Mouse (Mus musculus) kidney, adult 2 months (tissue): ENCODE results near the gene Rpl12. TPM values are rescaled to one million over a fixed set of nuclear protein-coding genes. Genes with fewer than 3 reads are reported as not detected.

ENCODE experiments used
- DNase-seq: peaks from one replicate; pipeline ENCODE4 v3.0.0; 2021
- H3K27ac ChIP-seq: fragments of 200-500 bp; 2 replicates; pipeline ENCODE4 v1.5.1; 2012; ENCODE audit warnings: low read depth, low read length, control low read depth, inconsistent platforms; ENCODE audit not compliant: insufficient read depth
- H3K27me3 ChIP-seq: fragments of 200-500 bp; replicated peaks from 2 replicates; pipeline ENCODE4 v1.6.1; 2012; ENCODE audit warnings: mild to moderate bottlenecking, moderate library complexity, low read length, inconsistent platforms; ENCODE audit not compliant: control insufficient read depth, insufficient read depth
- H3K36me3 ChIP-seq: fragments of 200-500 bp; 2 replicates; pipeline ENCODE4 v1.6.1; 2012; ENCODE audit warnings: mild to moderate bottlenecking, moderate library complexity, low read length, inconsistent platforms; ENCODE audit not compliant: control insufficient read depth, insufficient read depth
- H3K4me1 ChIP-seq: fragments of 200-500 bp; 2 replicates; pipeline ENCODE4 v1.6.1; 2011; ENCODE audit warnings: low read length; ENCODE audit not compliant: control insufficient read depth, insufficient read depth
- H3K4me3 ChIP-seq: fragments of 200-500 bp; 2 replicates; pipeline ENCODE4 v1.5.1; 2011; ENCODE audit warnings: mild to moderate bottlenecking, low read depth, low read length, control low read depth; ENCODE audit not compliant: insufficient read depth
- CTCF ChIP-seq: fragments of 200-500 bp; conservative IDR thresholded peaks from 2 replicates; pipeline ENCODE4 v1.5.1; 2011; ENCODE audit warnings: low read depth, mild to moderate bottlenecking, control low read depth, low read length, moderate library complexity, mixed read lengths; ENCODE audit not compliant: insufficient read depth, insufficient read length
- POLR2A ChIP-seq: fragments of 200-500 bp; IDR thresholded peaks from one replicate; pipeline ENCODE4 v1.6.1; 2011; ENCODE audit warnings: low read depth, low read length, control low read depth
- WGBS: fragments of 180-500 bp; shearing (Covaris S2); methylation state at CpG from one replicate; pipeline ENCODE4 v1.1.7; 2018; 5-methylcytosine and 5-hydroxymethylcytosine counted together
- polyA plus RNA-seq: library from polyadenylated mRNA; depleted of rRNA; stranded (reverse); fragments of >200 nt; gene quantifications from 2 replicates; pipeline ENCODE4 v1.2.3, GENCODE M21; 2012

Gene Rpl12
- polyA plus RNA-seq, 1 experiment: 270 TPM

GRCm38 (mm10) chr2:32982700-32983099 lies 21.3 kb downstream of the Rpl12 start:
- TF ChIP-seq POLR2A (no peak), CTCF (no peak)
- no peaks in the 10 kb centered on the region for H3K36me3 ChIP-seq
- H3K4me1 ChIP-seq: peaks cover 12% of the 10 kb centered on the region
- H3K4me3 ChIP-seq: peak overlapping the region; percentile 92
- 4% methylated on average over 4 of the region's 4 CpGs for WGBS
- DNase-seq: peak; percentile 23
- peak overlapping the region; percentile 16; the same call in 1 of the 2 replicates for H3K27ac ChIP-seq
- H3K27me3 ChIP-seq: no peaks in the 10 kb centered on the region

DNA sequence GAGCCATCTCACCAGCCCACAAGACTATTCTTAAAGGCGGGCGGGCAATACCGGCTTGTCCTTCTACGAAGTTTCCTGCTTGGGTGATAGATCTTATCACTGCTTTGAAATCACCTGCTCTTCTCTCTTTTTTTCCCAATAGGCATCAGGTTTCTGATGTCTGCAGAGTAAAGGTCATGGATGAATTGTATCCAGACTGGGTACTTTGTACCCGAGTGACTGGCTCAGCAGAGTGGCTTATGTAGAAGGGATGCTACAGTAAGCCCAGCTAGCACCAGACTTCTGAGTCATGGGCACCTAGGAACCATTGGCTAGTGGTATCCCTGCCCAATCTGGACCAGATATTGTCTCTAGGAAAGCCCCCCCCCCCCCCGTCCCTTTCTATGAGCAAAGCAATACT lies 22.3 kb downstream of the Rpl12 start:
- H3K4me1 ChIP-seq: peaks cover 12% of the 10 kb centered on the region
- H3K36me3 ChIP-seq: no peaks in the 10 kb centered on the region
- H3K27me3 ChIP-seq: no peaks in the 10 kb centered on the region
- H3K4me3 ChIP-seq: no peak overlapping the region
- H3K27ac ChIP-seq: no peak overlapping the region
- TF ChIP-seq CTCF (no peak), POLR2A (no peak)
- WGBS: 27% methylated on average over 6 of the region's 6 CpGs
- DNase-seq: no peak

DNA sequence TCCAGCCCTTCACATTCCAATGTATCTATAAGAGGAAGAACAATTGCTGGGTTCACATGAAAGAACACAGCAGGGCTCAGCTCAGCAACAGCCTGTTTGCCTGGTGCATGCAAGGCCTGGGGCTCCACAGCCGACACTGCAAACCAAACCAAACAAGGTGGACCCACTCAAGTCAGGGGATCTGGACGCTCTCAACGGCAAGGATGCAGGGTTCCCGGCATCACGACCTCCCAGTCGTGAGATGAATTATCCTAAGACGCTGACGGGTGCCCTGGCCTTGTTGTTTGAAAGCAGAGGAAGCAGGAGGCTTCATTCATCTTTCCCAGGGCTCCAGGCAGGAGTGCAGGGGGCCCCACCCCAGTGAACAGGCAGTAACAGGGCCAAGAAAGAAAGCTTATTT lies 24.5 kb downstream of the Rpl12 start:
- Histone ChIP-seq H3K4me3 (no peak overlapping the region), H3K4me1 (peaks cover 11% of the 10 kb centered on the region), H3K36me3 (no peaks in the 10 kb centered on the region), H3K27ac (no peak overlapping the region), H3K27me3 (no peaks in the 10 kb centered on the region)
- TF ChIP-seq POLR2A (no peak), CTCF (no peak)
- DNase-seq: no peak
- 72% methylated on average over 8 of the region's 8 CpGs for WGBS

GRCm38 (mm10) chr2:32989376-32989775 lies 28.0 kb downstream of the Rpl12 start:
- no peaks in the 10 kb centered on the region for H3K4me1 ChIP-seq
- no peak for TF ChIP-seq CTCF
- no peak for TF ChIP-seq POLR2A
- no peaks in the 10 kb centered on the region for H3K36me3 ChIP-seq
- no peaks in the 10 kb centered on the region for H3K27me3 ChIP-seq
- WGBS: 65% methylated on average over 3 of the region's 3 CpGs
- H3K4me3 ChIP-seq: no peak overlapping the region
- no peak for DNase-seq
- no peak overlapping the region for H3K27ac ChIP-seq

DNA sequence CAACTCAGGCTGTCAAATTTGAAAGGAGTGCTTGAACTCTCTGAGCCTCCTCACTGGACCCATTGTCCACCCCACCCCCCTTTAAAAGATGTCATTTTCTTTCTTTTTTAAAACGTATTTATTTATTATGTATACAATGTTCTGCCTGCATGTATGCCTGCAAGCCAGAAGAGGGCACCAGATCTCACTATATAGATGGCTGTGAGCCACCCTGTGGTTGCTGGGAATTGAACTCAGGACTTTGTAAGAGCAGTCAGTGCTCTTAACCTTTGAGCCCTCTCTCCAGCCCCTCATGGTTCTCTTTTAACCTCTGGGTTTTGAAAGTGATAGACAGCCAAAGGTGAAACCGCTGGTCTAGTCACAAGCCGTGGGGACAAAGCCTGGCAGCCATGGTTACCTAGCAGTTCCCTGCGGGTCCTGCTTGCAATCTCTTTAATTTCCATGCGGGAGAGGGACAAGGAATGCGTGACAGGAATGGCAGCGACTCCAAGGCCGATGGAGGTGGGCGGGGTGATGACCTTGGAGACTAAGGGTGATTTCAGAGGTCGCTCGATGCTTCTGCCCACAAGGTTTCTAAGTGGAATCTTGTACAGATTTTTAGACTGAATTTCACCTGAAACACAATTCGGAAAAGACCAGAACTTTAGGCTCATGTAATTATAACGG lies 28.9 kb downstream of the Rpl12 start:
- Histone ChIP-seq H3K27me3 (no peaks in the 10 kb centered on the region), H3K36me3 (no peaks in the 10 kb centered on the region), H3K27ac (no peak overlapping the region), H3K4me1 (no peaks in the 10 kb centered on the region), H3K4me3 (no peak overlapping the region)
- TF ChIP-seq CTCF (peak; percentile 27; the same call in 1 of the 2 replicates), POLR2A (no peak)
- 61% methylated on average over 13 of the region's 13 CpGs for WGBS
- DNase-seq: no peak

GRCm38 (mm10) chr2:32992130-32992529 lies 30.8 kb downstream of the Rpl12 start:
- H3K27ac ChIP-seq: no peak overlapping the region

GRCm38 (mm10) chr2:32997081-32997480 lies 35.7 kb downstream of the Rpl12 start:
- WGBS: 80% methylated on average over 6 of the region's 6 CpGs
- Histone ChIP-seq H3K4me3 (no peak overlapping the region), H3K27ac (no peak overlapping the region), H3K27me3 (no peaks in the 10 kb centered on the region), H3K36me3 (no peaks in the 10 kb centered on the region), H3K4me1 (no peaks in the 10 kb centered on the region)
- no peak for DNase-seq
- TF ChIP-seq CTCF (no peak), POLR2A (no peak)

More at GRCm38 (mm10) chr2:32992130-32992529, 30.8 kb downstream of the Rpl12 start:
- DNase-seq: no peak
- TF ChIP-seq POLR2A: no peak
- no peak for TF ChIP-seq CTCF
- no peaks in the 10 kb centered on the region for H3K27me3 ChIP-seq
- H3K4me3 ChIP-seq: no peak overlapping the region
- 42% methylated on average over 6 of the region's 6 CpGs for WGBS
- no peaks in the 10 kb centered on the region for H3K4me1 ChIP-seq
- no peaks in the 10 kb centered on the region for H3K36me3 ChIP-seq
